Mouse (Mus musculus) lung, adult 2 months (tissue): ENCODE data around the gene Art4.

Experiments
- CTCF ChIP-seq: fragments of 200-500 bp; IDR thresholded peaks from 2 replicates; pipeline ENCODE4 v1.5.1; 2011; ENCODE audit warnings: mild to moderate bottlenecking, low read length, control low read depth; ENCODE audit not compliant: insufficient read depth
- POLR2A ChIP-seq: fragments of 200-500 bp; IDR thresholded peaks from 2 replicates; pipeline ENCODE4 v1.6.1; 2011; ENCODE audit warnings: low read depth, mild to moderate bottlenecking, control low read depth, low read length, borderline replicate concordance; ENCODE audit errors: extremely low read depth

DNA sequence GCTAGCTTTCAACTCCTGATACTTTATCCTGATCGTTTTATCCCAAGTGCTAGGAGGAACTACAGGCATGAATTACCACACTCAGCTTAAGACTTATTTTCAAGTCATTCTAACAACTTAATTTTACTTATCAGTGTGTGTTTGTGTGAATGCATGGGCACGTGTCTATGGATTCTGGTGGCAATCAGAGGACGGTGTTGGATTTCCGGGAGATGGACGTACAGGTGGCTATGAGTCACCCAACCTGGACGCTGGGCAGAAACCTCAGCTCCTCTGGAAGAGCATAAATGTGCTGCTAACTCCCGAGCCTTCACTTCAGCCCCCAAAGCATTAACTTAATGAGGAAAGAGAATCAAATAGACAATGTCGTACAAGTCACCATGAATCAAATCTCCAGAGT, 32.5 kb downstream of the Art4 start:
- TF ChIP-seq CTCF (no peak), POLR2A (no peak)
